Mouse (Mus musculus): ENCODE measurements around the gene Ric8a.

The Ric8a gene

GRCm38 (mm10) chr7:140894611-140895010 is 37.9 kb downstream of the Ric8a start:
- no peak for DNase-seq

- no peak for DNase-seq
Observed at GRCm38 (mm10) chr7:140897863-140898262, 41.1 kb downstream of the Ric8a start.

DNA sequence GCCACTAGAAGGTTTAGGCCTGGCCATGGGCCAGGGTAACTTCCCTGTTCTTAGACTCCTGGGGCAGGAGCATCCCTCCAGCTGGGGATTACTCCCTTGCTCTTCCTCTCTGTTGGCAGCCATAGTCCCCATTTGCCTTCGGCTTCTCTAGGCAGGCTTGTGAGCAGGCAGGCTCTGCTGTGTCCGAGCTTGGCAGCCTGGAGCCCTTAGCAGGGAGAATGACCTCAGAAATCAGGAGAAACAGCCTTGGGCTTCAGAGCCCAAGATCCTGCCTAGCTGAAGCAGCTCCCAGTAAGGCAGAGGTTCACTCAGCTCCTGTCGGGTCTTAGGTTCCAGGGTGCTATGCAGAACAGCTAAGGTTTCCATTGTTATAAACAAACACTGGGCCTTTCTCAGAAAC is 42.4 kb downstream of the Ric8a start:
- no peak for DNase-seq

GRCm38 (mm10) chr7:140900220-140900619 is 43.5 kb downstream of the Ric8a start, which contains the start of gene Cox8b:
TSS of gene Cox8b (minus strand) at chr7:140900446.
- DNase-seq: no peak

- DNase-seq: no peak
Observed at GRCm38 (mm10) chr7:140902036-140902875, 45.5 kb downstream of the Ric8a start.

GRCm38 (mm10) chr7:140903212-140903611 is 46.5 kb downstream of the Ric8a start:
- DNase-seq: peak; percentile 79

DNA sequence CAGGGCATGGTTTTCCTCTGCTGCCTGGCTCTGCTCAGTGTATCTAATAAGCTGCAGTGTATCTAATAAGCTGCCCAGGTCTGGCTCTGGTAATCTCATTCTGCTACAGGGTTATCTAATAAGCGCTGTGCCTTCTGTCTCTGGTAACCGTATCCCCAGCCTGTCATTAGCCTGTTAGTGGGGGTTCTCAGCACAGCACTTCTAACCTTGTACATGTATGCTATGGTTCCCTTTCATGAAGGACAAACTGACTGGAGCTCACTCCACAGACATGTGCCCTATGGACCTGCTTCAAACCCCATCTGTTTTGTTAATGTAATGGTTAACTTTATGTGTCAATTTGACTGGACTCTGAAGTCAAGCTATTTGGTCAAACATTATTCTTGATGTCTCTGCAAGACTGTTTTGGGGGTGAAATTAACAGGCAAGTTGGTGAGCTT is 48.9 kb downstream of the Ric8a start:
- DNase-seq: no peak

- DNase-seq: no peak
Observed at GRCm38 (mm10) chr7:140907131-140907530, 50.4 kb downstream of the Ric8a start.

- no peak for DNase-seq
Observed at GRCm38 (mm10) chr7:140907697-140908096, 50.9 kb downstream of the Ric8a start.

DNA sequence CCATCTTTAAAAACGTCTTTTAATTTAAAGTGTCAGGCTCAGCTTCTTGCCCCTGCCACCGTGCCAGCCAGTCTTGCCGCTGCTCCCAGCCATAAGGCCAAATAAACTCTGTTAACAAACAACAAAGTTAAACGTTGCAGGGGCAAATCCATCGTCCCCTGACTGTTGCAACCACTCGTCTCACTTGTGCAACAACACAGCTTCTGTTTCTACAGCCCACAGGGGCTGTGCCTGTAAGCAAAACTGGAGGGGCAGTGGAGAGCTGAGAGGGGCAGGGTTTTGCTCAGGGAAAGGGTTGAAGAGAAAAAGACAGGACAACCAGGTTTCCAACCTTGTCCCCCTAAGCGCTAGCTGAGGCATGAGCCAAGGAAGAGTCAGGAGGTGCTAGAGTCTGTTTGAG is 51.4 kb downstream of the Ric8a start:
- no peak for DNase-seq

DNA sequence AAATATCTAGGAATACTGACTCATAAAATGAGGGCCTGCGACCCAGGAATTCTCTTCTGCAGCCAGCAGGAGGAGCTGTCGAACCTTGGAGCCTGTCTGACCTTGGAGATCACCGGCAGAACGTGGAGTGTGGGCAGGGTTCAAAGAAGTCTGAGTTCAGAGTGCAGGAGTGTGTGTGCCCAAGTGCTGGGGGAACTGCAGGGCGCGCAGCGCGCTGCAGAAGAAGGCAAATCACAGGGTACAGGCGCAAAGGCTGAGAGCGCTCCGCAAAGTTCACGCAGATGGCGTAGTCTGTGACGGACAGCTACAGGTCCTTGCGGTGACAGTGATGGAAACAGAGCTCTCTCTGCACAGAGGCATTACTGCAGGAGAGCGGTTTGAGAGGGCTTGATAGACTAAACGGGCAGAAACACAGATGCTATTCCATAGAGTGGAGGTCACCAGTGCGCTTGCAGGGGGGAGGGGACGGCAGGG is 51.9 kb downstream of the Ric8a start:
- peak; percentile 66 for DNase-seq

DNA sequence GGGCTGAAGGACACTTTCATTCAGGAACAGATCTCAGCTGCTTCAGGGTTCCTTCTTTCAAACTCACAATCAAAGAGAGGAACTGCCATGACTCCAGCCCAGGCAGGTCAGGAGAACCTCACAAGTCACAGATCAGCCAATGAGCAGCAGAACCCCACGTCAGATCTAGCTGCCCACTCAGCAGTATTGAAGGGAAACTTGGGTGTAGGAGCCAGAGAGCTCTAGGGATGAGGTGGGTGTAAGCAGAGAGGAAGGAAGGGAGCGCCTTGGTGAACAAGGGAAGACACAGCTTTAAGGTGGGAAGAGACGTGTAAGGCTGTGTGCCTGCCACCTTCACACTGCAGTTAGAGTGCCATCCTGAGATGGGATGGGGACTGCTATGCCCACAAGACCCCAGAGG is 55.5 kb downstream of the Ric8a start:
- no peak for DNase-seq

DNA sequence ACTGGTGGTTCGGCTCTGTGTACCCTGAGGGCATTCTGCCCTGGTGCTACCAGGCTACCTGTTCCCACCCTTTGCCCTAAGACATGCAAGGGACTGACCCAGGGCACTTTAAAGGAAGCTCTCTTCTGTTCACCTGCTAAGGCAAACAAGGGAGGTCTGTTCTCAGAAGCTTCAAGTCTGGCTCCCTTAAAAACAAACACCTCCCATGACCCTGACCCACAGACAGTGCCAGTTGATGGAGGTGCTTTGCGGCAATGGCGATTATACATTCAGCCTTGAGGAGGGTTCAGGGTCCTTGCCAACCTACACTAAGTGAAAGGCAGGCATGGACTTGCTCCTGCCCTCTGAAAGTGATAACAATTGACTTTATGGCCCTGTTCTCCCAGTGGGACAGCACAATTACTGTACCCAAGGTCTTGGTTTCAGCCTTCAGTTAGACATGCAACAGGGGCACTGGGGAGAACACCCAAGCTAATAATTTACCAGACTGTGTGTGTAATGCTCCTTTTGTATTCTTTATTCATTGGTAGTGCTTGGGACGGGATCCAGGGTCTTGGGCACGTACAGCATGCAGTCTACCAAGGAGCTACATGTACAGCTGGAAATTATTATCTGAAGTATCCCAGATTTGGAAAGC is 56.2 kb downstream of the Ric8a start:
- DNase-seq: no peak
